ENCODE assay signal across 8 mouse cellular contexts in the genomic region with DNA sequence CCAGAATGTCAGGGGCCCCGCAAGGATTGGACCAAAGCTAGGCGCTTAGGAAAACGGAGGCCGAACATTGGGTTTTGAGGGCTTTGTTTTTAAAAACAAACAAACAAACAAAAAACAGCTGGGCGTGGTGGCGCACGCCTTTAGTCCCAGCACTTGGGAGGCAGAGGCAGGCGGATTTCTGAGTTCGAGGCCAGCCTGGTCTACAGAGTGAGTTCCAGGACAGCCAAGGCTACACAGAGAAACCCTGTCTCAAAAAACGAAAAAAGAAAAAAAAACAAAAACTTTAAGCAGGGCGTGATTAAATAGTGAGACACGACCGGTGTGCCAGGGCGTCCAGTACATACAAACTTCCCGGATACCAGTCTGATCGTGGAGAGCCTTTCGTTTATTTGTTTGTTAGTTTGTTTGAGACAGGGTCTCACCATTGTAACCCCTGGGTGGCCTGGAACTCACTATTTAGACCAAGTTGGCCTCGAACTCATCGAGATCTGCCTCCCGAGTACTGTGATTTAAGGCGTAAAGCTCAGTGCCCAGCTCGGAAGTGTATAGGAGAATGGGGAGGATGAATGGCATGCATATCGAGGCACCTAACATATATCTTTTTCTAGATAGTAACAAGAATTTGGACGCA. TPM values are rescaled to one million over a fixed set of nuclear protein-coding genes. Genes with fewer than 3 reads are reported as not detected.
DNase-seq lines count a peak whose midpoint lies in the region; ATAC-seq and TF ChIP-seq lines count a peak whose summit lies in the region.

No protein-coding gene starts in this region.

- H3K36me3 ChIP-seq in embryonic facial prominence, embryonic 12.5 days = peaks cover 24% of the 10 kb centered on the region
- H3K36me3 ChIP-seq in hindbrain, embryonic 15.5 days = peaks cover 16% of the 10 kb centered on the region
- H3K36me3 ChIP-seq in midbrain, postnatal 0 days (ENCODE audit: insufficient read depth, low read length) = 0 out of 2 replicates have a peak, but pooled peaks cover 7% of the 10 kb centered on the region

- H3K4me3 ChIP-seq in layer of hippocampus, adult 2 months = peak overlapping the region; percentile 82
- peak overlapping the region; percentile 84 for H3K4me3 ChIP-seq in embryonic facial prominence, embryonic 12.5 days
- peak overlapping the region; percentile 91 for H3K4me3 ChIP-seq in hindbrain, embryonic 15.5 days
- peak overlapping the region; percentile 75 for H3K4me3 ChIP-seq in midbrain, postnatal 0 days (ENCODE audit: low read depth, low read length)

- peak overlapping the region; percentile 88 for H3K9ac ChIP-seq in embryonic facial prominence, embryonic 12.5 days
- H3K9ac ChIP-seq in hindbrain, embryonic 15.5 days = peak overlapping the region; percentile 95
- peak overlapping the region; percentile 86 for H3K9ac ChIP-seq in midbrain, postnatal 0 days (replicated peaks; ENCODE audit: low read length, poor library complexity, severe bottlenecking)

- intact Hi-C loops in left cerebral cortex, postnatal 36 days (cut with DNase I) = loop anchor here (1.0 to 5.0 kb wide), 3 partner anchors 34 to 220 kb away; a partner anchor contains a TSS

- H3K27me3 ChIP-seq in embryonic facial prominence, embryonic 12.5 days = no peaks in the 10 kb centered on the region
- no peaks in the 10 kb centered on the region for H3K27me3 ChIP-seq in hindbrain, embryonic 15.5 days
- no peaks in the 10 kb centered on the region for H3K27me3 ChIP-seq in midbrain, postnatal 0 days (ENCODE audit: insufficient read depth, low read length)

- WGBS in embryonic facial prominence, embryonic 12.5 days = 26% methylated on average over 24 of the region's 24 CpGs
- 29% methylated on average over 24 of the region's 24 CpGs for WGBS in hindbrain, embryonic 15.5 days
- 26% methylated on average over 24 of the region's 24 CpGs for WGBS in midbrain, postnatal 0 days

- peak overlapping the region; percentile 95 for H3K27ac ChIP-seq in layer of hippocampus, adult 2 months
- H3K27ac ChIP-seq in embryonic facial prominence, embryonic 12.5 days = peak overlapping the region; percentile 97
- peak overlapping the region; percentile 93 for H3K27ac ChIP-seq in hindbrain, embryonic 15.5 days (replicated peaks)
- peak overlapping the region; percentile 83 for H3K27ac ChIP-seq in midbrain, postnatal 0 days (ENCODE audit: low read depth, low read length)

- ATAC-seq in embryonic facial prominence, embryonic 12.5 days (ENCODE audit: insufficient number of reproducible peaks, insufficient read depth, low FRiP score, low TSS enrichment) = no peak
- ATAC-seq in hindbrain, embryonic 15.5 days (ENCODE audit: low FRiP score, low read depth) = no peak
- no peak for ATAC-seq in midbrain, postnatal 0 days (ENCODE audit: low FRiP score)

- peaks cover 32% of the 10 kb centered on the region for H3K4me1 ChIP-seq in embryonic facial prominence, embryonic 12.5 days
- peaks cover 69% of the 10 kb centered on the region for H3K4me1 ChIP-seq in hindbrain, embryonic 15.5 days (replicated peaks)
- H3K4me1 ChIP-seq in midbrain, postnatal 0 days (ENCODE audit: insufficient read depth, low read length) = peaks cover 11% of the 10 kb centered on the region

- no peaks in the 10 kb centered on the region for H3K9me3 ChIP-seq in embryonic facial prominence, embryonic 12.5 days
- no peaks in the 10 kb centered on the region for H3K9me3 ChIP-seq in hindbrain, embryonic 15.5 days
- H3K9me3 ChIP-seq in midbrain, postnatal 0 days (ENCODE audit: low read length) = no peaks in the 10 kb centered on the region

- TF ChIP-seq CTCF in layer of hippocampus, adult 2 months (conservative IDR thresholded peaks at IDR 0.05) = no peak
- no peak for TF ChIP-seq CTCF in midbrain, postnatal 0 days (IDR thresholded peaks at IDR 0.05)

- peak overlapping the region; percentile 93 for H3K4me2 ChIP-seq in embryonic facial prominence, embryonic 12.5 days (replicated peaks)
- peak overlapping the region; percentile 81 for H3K4me2 ChIP-seq in hindbrain, embryonic 15.5 days
- H3K4me2 ChIP-seq in midbrain, postnatal 0 days (ENCODE audit: low read depth, low read length, poor library complexity, severe bottlenecking) = peak overlapping the region; percentile 91

- no peak for DNase-seq in layer of hippocampus, adult 2 months (ENCODE audit: low spot score in 2 of 2)
- DNase-seq in layer of hippocampus, adult 9-11 months = no peak
- no peak for DNase-seq in midbrain, postnatal 0 days (ENCODE audit: low spot score)
- no peak for DNase-seq in left cerebral cortex, postnatal 36 days (ENCODE audit: low spot score in 2 of 2)
- no peak for DNase-seq in thymus, postnatal 14 days
- DNase-seq in embryo, embryonic 11 days = no peak

RNA-seq across cellular contexts. Expression of a gene that starts 0.4 kb away (rescaled TPM):
- total RNA-seq in layer of hippocampus, adult 2 months (2021) = 100 to 1,000 TPM; 108 to 132 TPM
- 134 and 147 TPM in 2 replicates for polyA plus RNA-seq in embryonic facial prominence, embryonic 12.5 days (2016; fragmentation: Nextera tagmentation; extraction: Ambion mirVana)
- 101 and 103 TPM in 2 replicates for polyA plus RNA-seq in hindbrain, embryonic 15.5 days (2015; fragmentation: Nextera tagmentation; extraction: Ambion mirVana)
- total RNA-seq in midbrain, postnatal 0 days (2014; rRNA removed) = 81.7 and 89.2 TPM in 2 replicates
- polyA plus RNA-seq in midbrain, postnatal 0 days (2015; fragmentation: Nextera tagmentation; extraction: Ambion mirVana) = 70.3 and 74.0 TPM in 2 replicates
- total RNA-seq in left cerebral cortex, postnatal 36 days (2021) = 100 to 1,000 TPM in 1 of 2 experiments, 10 to 100 TPM in 1; 84.3 to 114 TPM

RNA-seq across cellular contexts. Expression of a gene that starts 3.3 kb away (rescaled TPM):
- total RNA-seq in layer of hippocampus, adult 2 months (2021) = 1 to 10 TPM; 2.1 to 2.5 TPM
- polyA plus RNA-seq in embryonic facial prominence, embryonic 12.5 days (2016; fragmentation: Nextera tagmentation; extraction: Ambion mirVana) = 0.50 TPM in 2 replicates
- polyA plus RNA-seq in hindbrain, embryonic 15.5 days (2015; fragmentation: Nextera tagmentation; extraction: Ambion mirVana) = 0.61 and 0.76 TPM in 2 replicates
- total RNA-seq in midbrain, postnatal 0 days (2014; rRNA removed) = 0.27 and 0.57 TPM in 2 replicates
- 0.96 and 1.1 TPM in 2 replicates for polyA plus RNA-seq in midbrain, postnatal 0 days (2015; fragmentation: Nextera tagmentation; extraction: Ambion mirVana)
- 1 to 10 TPM; 2.3 to 2.6 TPM for total RNA-seq in left cerebral cortex, postnatal 36 days (2021)

RNA-seq across cellular contexts. Expression of a gene that starts 10.1 kb away (rescaled TPM):
- total RNA-seq in layer of hippocampus, adult 2 months (2021) = 100 to 1,000 TPM; 342 to 344 TPM
- 561 and 632 TPM in 2 replicates for polyA plus RNA-seq in embryonic facial prominence, embryonic 12.5 days (2016; fragmentation: Nextera tagmentation; extraction: Ambion mirVana)
- polyA plus RNA-seq in hindbrain, embryonic 15.5 days (2015; fragmentation: Nextera tagmentation; extraction: Ambion mirVana) = 476 and 491 TPM in 2 replicates
- 767 and 793 TPM in 2 replicates for total RNA-seq in midbrain, postnatal 0 days (2014; rRNA removed)
- polyA plus RNA-seq in midbrain, postnatal 0 days (2015; fragmentation: Nextera tagmentation; extraction: Ambion mirVana) = 501 and 502 TPM in 2 replicates
- 100 to 1,000 TPM; 276 to 285 TPM for total RNA-seq in left cerebral cortex, postnatal 36 days (2021)

RNA-seq across cellular contexts. Expression of a gene that starts 13.3 kb away (rescaled TPM):
- 1 to 10 TPM; 8.9 to 9.6 TPM for total RNA-seq in layer of hippocampus, adult 2 months (2021)
- polyA plus RNA-seq in embryonic facial prominence, embryonic 12.5 days (2016; fragmentation: Nextera tagmentation; extraction: Ambion mirVana) = 3.1 and 3.9 TPM in 2 replicates
- polyA plus RNA-seq in hindbrain, embryonic 15.5 days (2015; fragmentation: Nextera tagmentation; extraction: Ambion mirVana) = 3.5 and 5.0 TPM in 2 replicates
- total RNA-seq in midbrain, postnatal 0 days (2014; rRNA removed) = 4.7 and 6.2 TPM in 2 replicates
- 4.3 and 4.5 TPM in 2 replicates for polyA plus RNA-seq in midbrain, postnatal 0 days (2015; fragmentation: Nextera tagmentation; extraction: Ambion mirVana)
- total RNA-seq in left cerebral cortex, postnatal 36 days (2021) = 10 to 100 TPM in 1 of 2 experiments, 1 to 10 TPM in 1; 7.2 to 12.3 TPM

RNA-seq across cellular contexts. Expression of a gene that starts 13.6 kb away (rescaled TPM):
- total RNA-seq in layer of hippocampus, adult 2 months (2021) = 1 to 10 TPM; 1.6 to 2.2 TPM
- polyA plus RNA-seq in embryonic facial prominence, embryonic 12.5 days (2016; fragmentation: Nextera tagmentation; extraction: Ambion mirVana) = 2.5 and 3.5 TPM in 2 replicates
- 1.2 and 1.9 TPM in 2 replicates for polyA plus RNA-seq in hindbrain, embryonic 15.5 days (2015; fragmentation: Nextera tagmentation; extraction: Ambion mirVana)
- 1.3 and 1.8 TPM in 2 replicates for total RNA-seq in midbrain, postnatal 0 days (2014; rRNA removed)
- polyA plus RNA-seq in midbrain, postnatal 0 days (2015; fragmentation: Nextera tagmentation; extraction: Ambion mirVana) = 1.2 and 1.9 TPM in 2 replicates
- 1 to 10 TPM; 1.7 to 3.0 TPM for total RNA-seq in left cerebral cortex, postnatal 36 days (2021)
